Comparison of ENCODE assay signal across 23 mouse cellular contexts in genomic region chr5:121535116-121535515, GRCm38 (mm10). TPM values are rescaled to one million over a fixed set of nuclear protein-coding genes. Genes with fewer than 3 reads are reported as not detected.
A peak's percentile ranks its signal among the peaks of the same experiment; 100 is the strongest.
DNase-seq lines count a peak whose midpoint lies in the region; ATAC-seq and TF ChIP-seq lines count a peak whose summit lies in the region.
"Had no signal": no experiment of that assay in that cellular context is flagged by ENCODE, and none has a peak within 500 bp of the region (broad histone marks: within the 10 kb centered on the region; RNA-seq: fewer than 3 reads in every experiment).

No protein-coding gene starts in this region.

- peaks cover 56% of the 10 kb centered on the region for H3K36me3 ChIP-seq in stomach, embryonic 14.5 days (ENCODE audit: control insufficient read depth, insufficient read depth, low read length)
- H3K36me3 ChIP-seq in stomach, postnatal 0 days (ENCODE audit: control insufficient read depth, insufficient read depth, low read length) = peaks cover 34% of the 10 kb centered on the region
- H3K36me3 ChIP-seq in liver, embryonic 12.5 days = peaks cover 95% of the 10 kb centered on the region
- peaks cover 41% of the 10 kb centered on the region for H3K36me3 ChIP-seq in liver, embryonic 16.5 days (ENCODE audit: control insufficient read depth, insufficient read depth)
- H3K36me3 ChIP-seq in stomach, embryonic 15.5 days = peaks cover 56% of the 10 kb centered on the region
- peaks cover 33% of the 10 kb centered on the region for H3K36me3 ChIP-seq in midbrain, embryonic 16.5 days (ENCODE audit: control insufficient read depth, insufficient read depth, low read length)

- no peak overlapping the region for H3K4me3 ChIP-seq in stomach, embryonic 14.5 days (ENCODE audit: low read depth, low read length)
- H3K4me3 ChIP-seq in stomach, postnatal 0 days (ENCODE audit: low read depth, low read length) = no peak overlapping the region
- H3K4me3 ChIP-seq in liver, embryonic 12.5 days = peak overlapping the region; percentile 4
- H3K4me3 ChIP-seq in liver, embryonic 16.5 days (ENCODE audit: low read depth, low read length) = peak overlapping the region; percentile 2; the same call in 1 of the 2 replicates
- H3K4me3 ChIP-seq in stomach, embryonic 15.5 days (replicated peaks) = no peak overlapping the region
- no peak overlapping the region for H3K4me3 ChIP-seq in midbrain, embryonic 16.5 days (ENCODE audit: low read depth, low read length)
- H3K4me3 ChIP-seq: embryonic facial prominence, embryonic 12.5 days; forebrain, embryonic 13.5 days; gastrocnemius, adult 2 months; heart, embryonic 10.5 days had no signal

- H3K27ac ChIP-seq in stomach, embryonic 14.5 days (ENCODE audit: low read length) = no peak overlapping the region
- no peak overlapping the region for H3K27ac ChIP-seq in stomach, postnatal 0 days (replicated peaks)
- peak overlapping the region; percentile 84 for H3K27ac ChIP-seq in liver, embryonic 12.5 days
- peak overlapping the region; percentile 46 for H3K27ac ChIP-seq in liver, embryonic 16.5 days (ENCODE audit: low read length)
- H3K27ac ChIP-seq in stomach, embryonic 15.5 days = no peak overlapping the region
- no peak overlapping the region for H3K27ac ChIP-seq in midbrain, embryonic 16.5 days (ENCODE audit: low read length)
- H3K27ac ChIP-seq: embryonic facial prominence, embryonic 12.5 days; forebrain, embryonic 13.5 days; gastrocnemius, adult 2 months; heart, embryonic 10.5 days; hindbrain, embryonic 14.5 days had no signal

- H3K9me3 ChIP-seq in stomach, embryonic 14.5 days (ENCODE audit: control insufficient read depth, low read depth, low read length) = no peaks in the 10 kb centered on the region
- no peaks in the 10 kb centered on the region for H3K9me3 ChIP-seq in stomach, postnatal 0 days (ENCODE audit: control insufficient read depth, low read length)
- no peaks in the 10 kb centered on the region for H3K9me3 ChIP-seq in liver, embryonic 12.5 days (replicated peaks)
- no peaks in the 10 kb centered on the region for H3K9me3 ChIP-seq in liver, embryonic 16.5 days (replicated peaks; ENCODE audit: control insufficient read depth, low read length)
- no peaks in the 10 kb centered on the region for H3K9me3 ChIP-seq in stomach, embryonic 15.5 days
- H3K9me3 ChIP-seq in midbrain, embryonic 16.5 days (replicated peaks; ENCODE audit: control insufficient read depth, low read length, poor library complexity, severe bottlenecking) = no peaks in the 10 kb centered on the region
- H3K9me3 ChIP-seq: embryonic facial prominence, embryonic 12.5 days; forebrain, embryonic 13.5 days; heart, embryonic 10.5 days had no signal

- H3K4me1 ChIP-seq in stomach, embryonic 14.5 days (ENCODE audit: control insufficient read depth, insufficient read depth, low read length) = no peaks in the 10 kb centered on the region
- H3K4me1 ChIP-seq in stomach, postnatal 0 days (replicated peaks; ENCODE audit: control insufficient read depth, insufficient read depth) = no peaks in the 10 kb centered on the region
- H3K4me1 ChIP-seq in liver, embryonic 12.5 days = peaks cover 44% of the 10 kb centered on the region
- peaks cover 18% of the 10 kb centered on the region for H3K4me1 ChIP-seq in liver, embryonic 16.5 days (ENCODE audit: control insufficient read depth, low read depth, low read length)
- H3K4me1 ChIP-seq in stomach, embryonic 15.5 days = no peaks in the 10 kb centered on the region
- no peaks in the 10 kb centered on the region for H3K4me1 ChIP-seq in midbrain, embryonic 16.5 days (ENCODE audit: control insufficient read depth, insufficient read depth, low read length)
- H3K4me1 ChIP-seq: embryonic facial prominence, embryonic 12.5 days; forebrain, embryonic 13.5 days; heart, embryonic 10.5 days had no signal

- DNase-seq in stomach, postnatal 0 days (ENCODE audit: low spot score) = no peak
- no peak for DNase-seq in heart, postnatal 4 days
- DNase-seq in heart, adult 8-10 months (ENCODE audit: low spot score) = no peak
- DNase-seq: adrenal gland, adult 8-10 months; adrenal gland, postnatal 36 days; cerebellum, adult 11-12 months; forebrain, postnatal 0 days; gastrocnemius, adult 2 months; gastrocnemius, postnatal 36 days; heart, adult 11 months; heart, postnatal 10 days had no signal

- H3K9ac ChIP-seq in stomach, embryonic 14.5 days (replicated peaks; ENCODE audit: low read depth, low read length) = no peak overlapping the region
- no peak overlapping the region for H3K9ac ChIP-seq in stomach, postnatal 0 days (ENCODE audit: low read length)
- peak overlapping the region; percentile 57 for H3K9ac ChIP-seq in liver, embryonic 12.5 days
- 0 out of 2 replicates have a peak overlapping the region, but pooled peaks have one; percentile 9 for H3K9ac ChIP-seq in liver, embryonic 16.5 days (ENCODE audit: low read depth, low read length)
- H3K9ac ChIP-seq in stomach, embryonic 15.5 days = no peak overlapping the region
- H3K9ac ChIP-seq in midbrain, embryonic 16.5 days (ENCODE audit: low read depth, low read length) = no peak overlapping the region
- H3K9ac ChIP-seq: embryonic facial prominence, embryonic 12.5 days; forebrain, embryonic 13.5 days; forebrain, postnatal 0 days; hindbrain, embryonic 14.5 days had no signal

- H3K27me3 ChIP-seq in stomach, embryonic 14.5 days (ENCODE audit: control insufficient read depth, insufficient read depth, low read length) = no peaks in the 10 kb centered on the region
- no peaks in the 10 kb centered on the region for H3K27me3 ChIP-seq in stomach, postnatal 0 days (ENCODE audit: control insufficient read depth, insufficient read depth, low read length)
- H3K27me3 ChIP-seq in liver, embryonic 12.5 days (replicated peaks) = no peaks in the 10 kb centered on the region
- no peaks in the 10 kb centered on the region for H3K27me3 ChIP-seq in liver, embryonic 16.5 days (ENCODE audit: control insufficient read depth, insufficient read depth, low read depth, low read length)
- no peaks in the 10 kb centered on the region for H3K27me3 ChIP-seq in stomach, embryonic 15.5 days (replicated peaks)
- no peaks in the 10 kb centered on the region for H3K27me3 ChIP-seq in midbrain, embryonic 16.5 days (ENCODE audit: control insufficient read depth, insufficient read depth, low read depth, low read length)
- H3K27me3 ChIP-seq: CH12.LX; embryonic facial prominence, embryonic 12.5 days; forebrain, embryonic 13.5 days had no signal

- TF ChIP-seq CTCF in stomach, postnatal 0 days (IDR thresholded peaks at IDR 0.05; ENCODE audit: low read depth) = no peak

- TF ChIP-seq EP300 in stomach, postnatal 0 days (optimal IDR thresholded peaks at IDR 0.05) = no peak

- H3K4me2 ChIP-seq in stomach, embryonic 14.5 days (replicated peaks; ENCODE audit: low read depth, low read length) = no peak overlapping the region
- no peak overlapping the region for H3K4me2 ChIP-seq in stomach, postnatal 0 days (replicated peaks; ENCODE audit: low read depth)
- peak overlapping the region; percentile 56 for H3K4me2 ChIP-seq in liver, embryonic 12.5 days
- H3K4me2 ChIP-seq in liver, embryonic 16.5 days (ENCODE audit: low read depth, low read length) = peak overlapping the region; percentile 39
- no peak overlapping the region for H3K4me2 ChIP-seq in stomach, embryonic 15.5 days
- H3K4me2 ChIP-seq in midbrain, embryonic 16.5 days (ENCODE audit: low read length) = no peak overlapping the region
- H3K4me2 ChIP-seq: embryonic facial prominence, embryonic 12.5 days; forebrain, embryonic 13.5 days; hindbrain, embryonic 14.5 days had no signal

- WGBS in stomach, embryonic 14.5 days = 92% methylated on average over 3 of the region's 3 CpGs
- WGBS in stomach, postnatal 0 days = 85% methylated on average over 3 of the region's 3 CpGs
- WGBS in liver, embryonic 12.5 days (ENCODE audit: insufficient replicate concordance) = 29% methylated on average over 3 of the region's 3 CpGs
- WGBS in liver, embryonic 16.5 days (ENCODE audit: insufficient replicate concordance) = 24% methylated on average over 3 of the region's 3 CpGs
- 86% methylated on average over 3 of the region's 3 CpGs for WGBS in stomach, embryonic 15.5 days
- WGBS in midbrain, embryonic 16.5 days = 94% methylated on average over 3 of the region's 3 CpGs

- ATAC-seq in stomach, embryonic 14.5 days (ENCODE audit: insufficient number of reproducible peaks, insufficient read depth, low FRiP score, low read depth) = 0 out of 2 replicates have a peak, but pooled peaks have one; percentile 18
- ATAC-seq in stomach, postnatal 0 days (ENCODE audit: low FRiP score, low TSS enrichment) = no peak
- peak; percentile 93 for ATAC-seq in liver, embryonic 12.5 days
- ATAC-seq in liver, embryonic 16.5 days (ENCODE audit: low read depth) = peak; percentile 89
- peak; percentile 43; the same call in 1 of the 2 replicates for ATAC-seq in stomach, embryonic 15.5 days (ENCODE audit: insufficient read depth, low FRiP score, low read depth)
- no peak for ATAC-seq in midbrain, embryonic 16.5 days
- ATAC-seq: forebrain, embryonic 13.5 days; forebrain, postnatal 0 days had no signal

RNA-seq across cellular contexts. Expression of gene Adam1a, which starts 10.2 kb away (rescaled TPM):
- polyA plus RNA-seq in stomach, embryonic 14.5 days (2014; fragmentation: Nextera tagmentation; extraction: Ambion mirVana) = 2.2 and 3.3 TPM in 2 replicates
- polyA plus RNA-seq in stomach, postnatal 0 days (2015; fragmentation: Nextera tagmentation; extraction: Ambion mirVana) = 0.50 and 0.56 TPM in 2 replicates
- 0.26 and 0.54 TPM in 2 replicates for polyA plus RNA-seq in liver, embryonic 12.5 days (2016; fragmentation: Nextera tagmentation; extraction: Ambion mirVana)
- polyA plus RNA-seq in liver, embryonic 16.5 days (2015; fragmentation: Nextera tagmentation; extraction: Ambion mirVana) = 0.29 and 0.30 TPM in 2 replicates
- 1.4 TPM in 2 replicates for polyA plus RNA-seq in stomach, embryonic 15.5 days (2015; fragmentation: Nextera tagmentation; extraction: Ambion mirVana)
- 4.9 and 6.5 TPM in 2 replicates for polyA plus RNA-seq in midbrain, embryonic 16.5 days (2015; fragmentation: Nextera tagmentation; extraction: Ambion mirVana)
- total RNA-seq in heart, postnatal 4 days (2021) = 1 to 10 TPM; 3.1 to 3.8 TPM
- 1 to 10 TPM; 1.6 to 3.1 (median 2.3) TPM for total RNA-seq in heart, adult 8-10 months (2022)

RNA-seq across cellular contexts. Expression of gene Gm42878, which starts 10.2 kb away (rescaled TPM):
- polyA plus RNA-seq in stomach, embryonic 14.5 days (2014; fragmentation: Nextera tagmentation; extraction: Ambion mirVana) = 0.87 TPM in 1 of 2 replicates, not detected in the other
- not detected in 2 replicates for polyA plus RNA-seq in stomach, postnatal 0 days (2015; fragmentation: Nextera tagmentation; extraction: Ambion mirVana)
- not detected in 2 replicates for polyA plus RNA-seq in liver, embryonic 12.5 days (2016; fragmentation: Nextera tagmentation; extraction: Ambion mirVana)
- polyA plus RNA-seq in liver, embryonic 16.5 days (2015; fragmentation: Nextera tagmentation; extraction: Ambion mirVana) = not detected in 2 replicates
- polyA plus RNA-seq in stomach, embryonic 15.5 days (2015; fragmentation: Nextera tagmentation; extraction: Ambion mirVana) = not detected in 2 replicates
- not detected in 2 replicates for polyA plus RNA-seq in midbrain, embryonic 16.5 days (2015; fragmentation: Nextera tagmentation; extraction: Ambion mirVana)
- not detected for total RNA-seq in heart, postnatal 4 days (2021)
- total RNA-seq in heart, adult 8-10 months (2022) = not detected
- total RNA-seq: adrenal gland, adult 8-10 months; adrenal gland, postnatal 36 days; gastrocnemius, adult 2 months; gastrocnemius, postnatal 36 days; heart, postnatal 10 days; hematopoietic stem cell, adult 5-6 weeks had no signal
- polyA plus RNA-seq: forebrain, embryonic 13.5 days; forebrain, postnatal 0 days; heart, embryonic 10.5 days; hindbrain, embryonic 14.5 days had no signal

RNA-seq across cellular contexts. Expression of gene Mapkapk5, which starts 10.6 kb away (rescaled TPM):
- 52.9 and 56.3 TPM in 2 replicates for polyA plus RNA-seq in stomach, embryonic 14.5 days (2014; fragmentation: Nextera tagmentation; extraction: Ambion mirVana)
- polyA plus RNA-seq in stomach, postnatal 0 days (2015; fragmentation: Nextera tagmentation; extraction: Ambion mirVana) = 25.0 and 28.6 TPM in 2 replicates
- polyA plus RNA-seq in liver, embryonic 12.5 days (2016; fragmentation: Nextera tagmentation; extraction: Ambion mirVana) = 33.6 and 35.8 TPM in 2 replicates
- polyA plus RNA-seq in liver, embryonic 16.5 days (2015; fragmentation: Nextera tagmentation; extraction: Ambion mirVana) = 19.2 and 21.3 TPM in 2 replicates
- 46.7 and 48.9 TPM in 2 replicates for polyA plus RNA-seq in stomach, embryonic 15.5 days (2015; fragmentation: Nextera tagmentation; extraction: Ambion mirVana)
- polyA plus RNA-seq in midbrain, embryonic 16.5 days (2015; fragmentation: Nextera tagmentation; extraction: Ambion mirVana) = 58.8 and 64.1 TPM in 2 replicates
- 10 to 100 TPM; 55.7 to 61.0 TPM for total RNA-seq in heart, postnatal 4 days (2021)
- total RNA-seq in heart, adult 8-10 months (2022) = 100 to 1,000 TPM; 104 to 124 (median 121) TPM

RNA-seq across cellular contexts. Expression of gene Adam1b, which starts 31.9 kb away (rescaled TPM):
- 0.11 and 0.12 TPM in 2 replicates for polyA plus RNA-seq in stomach, embryonic 14.5 days (2014; fragmentation: Nextera tagmentation; extraction: Ambion mirVana)
- not detected in 2 replicates for polyA plus RNA-seq in stomach, postnatal 0 days (2015; fragmentation: Nextera tagmentation; extraction: Ambion mirVana)
- not detected in 2 replicates for polyA plus RNA-seq in liver, embryonic 12.5 days (2016; fragmentation: Nextera tagmentation; extraction: Ambion mirVana)
- polyA plus RNA-seq in liver, embryonic 16.5 days (2015; fragmentation: Nextera tagmentation; extraction: Ambion mirVana) = not detected in 2 replicates
- 0.05 and 0.09 TPM in 2 replicates for polyA plus RNA-seq in stomach, embryonic 15.5 days (2015; fragmentation: Nextera tagmentation; extraction: Ambion mirVana)
- not detected in 2 replicates for polyA plus RNA-seq in midbrain, embryonic 16.5 days (2015; fragmentation: Nextera tagmentation; extraction: Ambion mirVana)
- not detected for total RNA-seq in heart, postnatal 4 days (2021)
- not detected for total RNA-seq in heart, adult 8-10 months (2022)
- total RNA-seq: adrenal gland, postnatal 36 days; forebrain, postnatal 0 days; gastrocnemius, adult 2 months; gastrocnemius, postnatal 36 days; heart, postnatal 10 days; hematopoietic stem cell, adult 5-6 weeks had no signal
- polyA plus RNA-seq: cortical plate, adult 2 months; embryonic facial prominence, embryonic 12.5 days; forebrain, embryonic 13.5 days; forebrain, postnatal 0 days; hindbrain, embryonic 14.5 days had no signal

RNA-seq across cellular contexts. Expression of gene Aldh2, which starts 58.5 kb away (rescaled TPM):
- polyA plus RNA-seq in stomach, embryonic 14.5 days (2014; fragmentation: Nextera tagmentation; extraction: Ambion mirVana) = 68.4 and 74.6 TPM in 2 replicates
- polyA plus RNA-seq in stomach, postnatal 0 days (2015; fragmentation: Nextera tagmentation; extraction: Ambion mirVana) = 136 and 145 TPM in 2 replicates
- 143 and 146 TPM in 2 replicates for polyA plus RNA-seq in liver, embryonic 12.5 days (2016; fragmentation: Nextera tagmentation; extraction: Ambion mirVana)
- 216 and 250 TPM in 2 replicates for polyA plus RNA-seq in liver, embryonic 16.5 days (2015; fragmentation: Nextera tagmentation; extraction: Ambion mirVana)
- 196 and 206 TPM in 2 replicates for polyA plus RNA-seq in stomach, embryonic 15.5 days (2015; fragmentation: Nextera tagmentation; extraction: Ambion mirVana)
- polyA plus RNA-seq in midbrain, embryonic 16.5 days (2015; fragmentation: Nextera tagmentation; extraction: Ambion mirVana) = 129 and 141 TPM in 2 replicates
- 100 to 1,000 TPM in 1 of 2 experiments, 10 to 100 TPM in 1; 95.1 to 103 TPM for total RNA-seq in heart, postnatal 4 days (2021)
- 100 to 1,000 TPM; 363 to 434 (median 401) TPM for total RNA-seq in heart, adult 8-10 months (2022)

Comparison
In these comparisons a context has a peak if more than half of its experiments do, and no peak if none do; other contexts are left out.
1. ATAC-seq: peak in stomach, embryonic 14.5 days (single experiment), liver, embryonic 12.5 days (single experiment), liver, embryonic 16.5 days (single experiment) and stomach, embryonic 15.5 days (single experiment); none in stomach, postnatal 0 days (single experiment) and midbrain, embryonic 16.5 days (single experiment).
2. H3K27ac ChIP-seq: peak in liver, embryonic 12.5 days (single experiment) and liver, embryonic 16.5 days (single experiment); none in stomach, embryonic 14.5 days (single experiment), stomach, postnatal 0 days (single experiment), stomach, embryonic 15.5 days (single experiment) and midbrain, embryonic 16.5 days (single experiment).
3. H3K4me2 ChIP-seq: peak in liver, embryonic 12.5 days (single experiment) and liver, embryonic 16.5 days (single experiment); none in stomach, embryonic 14.5 days (single experiment), stomach, postnatal 0 days (single experiment), stomach, embryonic 15.5 days (single experiment) and midbrain, embryonic 16.5 days (single experiment).
4. H3K4me3 ChIP-seq: peak in liver, embryonic 12.5 days (single experiment) and liver, embryonic 16.5 days (single experiment); none in stomach, embryonic 14.5 days (single experiment), stomach, postnatal 0 days (single experiment), stomach, embryonic 15.5 days (single experiment) and midbrain, embryonic 16.5 days (single experiment).
5. H3K9ac ChIP-seq: peak in liver, embryonic 12.5 days (single experiment) and liver, embryonic 16.5 days (single experiment); none in stomach, embryonic 14.5 days (single experiment), stomach, postnatal 0 days (single experiment), stomach, embryonic 15.5 days (single experiment) and midbrain, embryonic 16.5 days (single experiment).